Mouse (Mus musculus) embryonic facial prominence, embryonic 14.5 days (tissue): ENCODE results near the gene Cela2a. TPM values are rescaled to one million over a fixed set of nuclear protein-coding genes. Genes with fewer than 3 reads are reported as not detected.
A peak's percentile ranks its signal among the peaks of the same experiment; 100 is the strongest.

Experiments
- ATAC-seq: fragments of 200-750 bp; cut with Nextera tagmentation; 2 replicates; pipeline ENCODE4 v1.8.0; 2017; ENCODE audit warnings: low read depth, moderate number of reproducible peaks, moderate TSS enrichment
- DNase-seq: peaks from one replicate; pipeline ENCODE4 v3.0.0-alpha.2; 2015; ENCODE audit warnings: low spot score
- H3K27ac ChIP-seq: fragments of 300-500 bp; sonication (generic); replicated peaks from 2 replicates; pipeline ENCODE4 v1.5.1; 2014; ENCODE audit warnings: low read depth, mild to moderate bottlenecking, low read length, moderate library complexity
- H3K27me3 ChIP-seq: fragments of 300-500 bp; sonication (generic); replicated peaks from 2 replicates; pipeline ENCODE4 v1.6.1; 2014; ENCODE audit warnings: low read length; ENCODE audit not compliant: control insufficient read depth, insufficient read depth
- H3K36me3 ChIP-seq: fragments of 300-500 bp; sonication (generic); 2 replicates; pipeline ENCODE4 v1.6.1; 2014; ENCODE audit warnings: low read length, mixed read lengths; ENCODE audit not compliant: control insufficient read depth, insufficient read depth
- H3K4me1 ChIP-seq: fragments of 300-500 bp; sonication (generic); 2 replicates; pipeline ENCODE4 v1.6.1; 2014; ENCODE audit warnings: antibody characterized with exemption, low read length; ENCODE audit not compliant: control insufficient read depth, insufficient read depth
- H3K4me2 ChIP-seq: fragments of 300-500 bp; sonication (generic); 2 replicates; pipeline ENCODE4 v1.6.1; 2014; ENCODE audit warnings: low read depth, mild to moderate bottlenecking, low read length, moderate library complexity, mixed read lengths
- H3K4me3 ChIP-seq: fragments of 300-500 bp; sonication (generic); 2 replicates; pipeline ENCODE4 v1.5.1; 2014; ENCODE audit warnings: low read depth, mild to moderate bottlenecking, low read length
- H3K9ac ChIP-seq: fragments of 300-500 bp; sonication (generic); 2 replicates; pipeline ENCODE4 v1.6.1; 2014; ENCODE audit warnings: low read depth, mild to moderate bottlenecking, low read length, moderate library complexity, mixed read lengths
- H3K9me3 ChIP-seq: fragments of 300-500 bp; sonication (generic); 2 replicates; pipeline ENCODE4 v1.6.1; 2016; ENCODE audit warnings: low read length; ENCODE audit not compliant: control insufficient read depth
- WGBS: fragments of 180-500 bp; shearing (Covaris S2); extraction: QIAGEN DNeasy Blood & Tissue Kit; methylation state at CpG from one replicate; pipeline ENCODE4 v1.1.7; 2014; 5-methylcytosine and 5-hydroxymethylcytosine counted together
- polyA plus RNA-seq: library from polyadenylated mRNA; unstranded; fragments of >200 nt; fragmentation: Nextera tagmentation; extraction: Ambion mirVana; gene quantifications from 2 replicates; pipeline ENCODE4 v1.2.1, GENCODE M21; 2014

Cela2a gene
- polyA plus RNA-seq, 1 experiment from 2014 or later: not detected

GRCm38 (mm10) chr4:141805886-141806285 is 20.1 kb downstream of the Cela2a start:
- Histone ChIP-seq H3K36me3 (peaks cover 68% of the 10 kb centered on the region), H3K4me2 (no peak overlapping the region), H3K9ac (no peak overlapping the region), H3K27ac (no peak overlapping the region), H3K9me3 (no peaks in the 10 kb centered on the region), H3K27me3 (no peaks in the 10 kb centered on the region), H3K4me3 (no peak overlapping the region), H3K4me1 (no peaks in the 10 kb centered on the region)
- no peak for DNase-seq
- WGBS: 94% methylated on average over 8 of the region's 8 CpGs
- ATAC-seq: no peak

GRCm38 (mm10) chr4:141804105-141804504 is 21.9 kb downstream of the Cela2a start:
- Histone ChIP-seq H3K36me3 (peaks cover 53% of the 10 kb centered on the region), H3K4me1 (no peaks in the 10 kb centered on the region), H3K4me2 (no peak overlapping the region), H3K4me3 (no peak overlapping the region), H3K9ac (no peak overlapping the region), H3K9me3 (no peaks in the 10 kb centered on the region), H3K27ac (no peak overlapping the region), H3K27me3 (no peaks in the 10 kb centered on the region)
- ATAC-seq (no peak), DNase-seq (no peak)
- WGBS: 87% methylated on average over 4 of the region's 4 CpGs

- Histone ChIP-seq H3K36me3 (peaks cover 16% of the 10 kb centered on the region), H3K27ac (no peak overlapping the region), H3K27me3 (no peaks in the 10 kb centered on the region), H3K9me3 (no peaks in the 10 kb centered on the region), H3K4me2 (no peak overlapping the region), H3K4me3 (no peak overlapping the region), H3K4me1 (peaks cover 9% of the 10 kb centered on the region; the same call in 1 of the 2 replicates), H3K9ac (no peak overlapping the region)
- no peak for ATAC-seq
- WGBS: 86% methylated on average over 5 of the region's 5 CpGs
- DNase-seq: no peak
Measured at GRCm38 (mm10) chr4:141797545-141797944, 28.4 kb downstream of the Cela2a start.

- Histone ChIP-seq H3K9ac (no peak overlapping the region), H3K4me3 (no peak overlapping the region), H3K9me3 (no peaks in the 10 kb centered on the region), H3K4me2 (no peak overlapping the region), H3K27ac (no peak overlapping the region), H3K4me1 (peaks cover 9% of the 10 kb centered on the region; the same call in 1 of the 2 replicates), H3K36me3 (peaks cover 16% of the 10 kb centered on the region), H3K27me3 (no peaks in the 10 kb centered on the region)
- no peak for DNase-seq
- ATAC-seq: no peak
- WGBS: 83% methylated on average over 4 of the region's 4 CpGs
Measured at GRCm38 (mm10) chr4:141796954-141797353, 29.0 kb downstream of the Cela2a start.

GRCm38 (mm10) chr4:141796356-141796755 is 29.6 kb downstream of the Cela2a start:
- H3K4me1 ChIP-seq: peaks cover 9% of the 10 kb centered on the region; the same call in 1 of the 2 replicates
- H3K27ac ChIP-seq: no peak overlapping the region
- H3K36me3 ChIP-seq: peaks cover 16% of the 10 kb centered on the region
- no peak overlapping the region for H3K4me3 ChIP-seq
- WGBS: 84% methylated on average over 7 of the region's 7 CpGs
- ATAC-seq: no peak
- no peak for DNase-seq
- H3K27me3 ChIP-seq: no peaks in the 10 kb centered on the region
- H3K4me2 ChIP-seq: no peak overlapping the region
- no peaks in the 10 kb centered on the region for H3K9me3 ChIP-seq
- H3K9ac ChIP-seq: no peak overlapping the region

GRCm38 (mm10) chr4:141794152-141794535 is 31.8 kb downstream of the Cela2a start:
- DNase-seq (no peak), ATAC-seq (no peak)
- Histone ChIP-seq H3K9me3 (no peaks in the 10 kb centered on the region), H3K27me3 (no peaks in the 10 kb centered on the region), H3K4me1 (peaks cover 12% of the 10 kb centered on the region; the same call in 1 of the 2 replicates), H3K9ac (peak overlapping the region; percentile 71), H3K36me3 (peaks cover 16% of the 10 kb centered on the region), H3K4me3 (peak overlapping the region; percentile 63), H3K4me2 (peak overlapping the region; percentile 61), H3K27ac (peak overlapping the region; percentile 92)
- 14% methylated on average over 5 of the region's 5 CpGs for WGBS

- Histone ChIP-seq H3K9me3 (no peaks in the 10 kb centered on the region), H3K4me2 (peak within 1 kb of the TSS; percentile 61), H3K9ac (peak within 1 kb of the TSS; percentile 71), H3K36me3 (peaks cover 20% of the 10 kb centered on the region), H3K27me3 (no peaks in the 10 kb centered on the region), H3K27ac (peak within 1 kb of the TSS; percentile 92), H3K4me3 (peak within 1 kb of the TSS; percentile 63), H3K4me1 (peaks cover 12% of the 10 kb centered on the region; the same call in 1 of the 2 replicates)
- ATAC-seq: peak; percentile 84
- peak; percentile 98 for DNase-seq
- 2% methylated on average over 42 of the region's 80 CpGs for WGBS
Measured at GRCm38 (mm10) chr4:141793282-141794151, 32.4 kb downstream of the Cela2a start, which contains the start of gene Casp9. Casp9 (plus strand) TSS chr4:141793612.

GRCm38 (mm10) chr4:141792554-141793281 is 33.2 kb downstream of the Cela2a start:
- no peak for DNase-seq
- WGBS: 11% methylated on average over 10 of the region's 10 CpGs
- peak overlapping the region; percentile 71 for H3K9ac ChIP-seq

More at GRCm38 (mm10) chr4:141792554-141793281, 33.2 kb downstream of the Cela2a start:
- peak overlapping the region; percentile 61 for H3K4me2 ChIP-seq
- ATAC-seq: no peak
- H3K4me1 ChIP-seq: peaks cover 12% of the 10 kb centered on the region; the same call in 1 of the 2 replicates
- no peaks in the 10 kb centered on the region for H3K9me3 ChIP-seq
- peaks cover 24% of the 10 kb centered on the region for H3K36me3 ChIP-seq
- peak overlapping the region; percentile 63 for H3K4me3 ChIP-seq
- H3K27ac ChIP-seq: peak overlapping the region; percentile 92
- H3K27me3 ChIP-seq: no peaks in the 10 kb centered on the region
